Mouse (Mus musculus) gastrocnemius, postnatal 14 days (tissue): Measurements from ENCODE around the gene Sidt1. TPM values are rescaled to one million over a fixed set of nuclear protein-coding genes. Genes with fewer than 3 reads are reported as not detected.

Experiments
- DNase-seq: peaks from one replicate; pipeline ENCODE4 v3.0.0; 2021; ENCODE audit warnings: mixed read lengths
- intact Hi-C: fragments of 180-260 bp; cut with DNase I; formaldehyde crosslinking; loops from one replicate; pipeline ENCODE4 v1.15.1; 2025; ENCODE audit warnings: low total_unique reads
- total RNA-seq, 2 experiments: library from RNA; stranded (reverse); gene quantifications; 2 replicates each; pipeline ENCODE4 v1.2.3; 2021

Gene Sidt1
- total RNA-seq, 2 experiments from 2014 or later, result 0.07 to 0.35 TPM

DNA sequence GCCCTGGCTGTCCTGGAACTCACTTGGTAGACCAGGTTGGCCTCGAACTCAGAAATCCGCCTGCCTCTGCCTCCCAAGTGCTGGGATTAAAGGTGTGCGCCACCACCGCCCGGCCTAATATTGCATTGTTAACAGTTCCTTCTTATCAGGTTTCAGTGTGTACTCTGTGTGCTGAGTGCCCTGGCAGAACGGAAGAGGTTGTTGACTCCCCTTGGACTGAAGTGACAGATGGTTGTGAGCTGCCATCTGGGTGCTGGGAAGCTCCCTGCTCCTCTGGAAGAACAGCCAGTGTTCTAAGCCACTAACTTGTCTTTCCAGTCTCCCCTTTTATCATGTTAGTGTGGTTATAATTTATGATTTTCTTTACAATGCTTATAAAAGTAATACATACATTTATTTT, 128.7 kb downstream of the Sidt1 start:
- DNase-seq, result no peak
- intact Hi-C loops, result no loop called here

DNA sequence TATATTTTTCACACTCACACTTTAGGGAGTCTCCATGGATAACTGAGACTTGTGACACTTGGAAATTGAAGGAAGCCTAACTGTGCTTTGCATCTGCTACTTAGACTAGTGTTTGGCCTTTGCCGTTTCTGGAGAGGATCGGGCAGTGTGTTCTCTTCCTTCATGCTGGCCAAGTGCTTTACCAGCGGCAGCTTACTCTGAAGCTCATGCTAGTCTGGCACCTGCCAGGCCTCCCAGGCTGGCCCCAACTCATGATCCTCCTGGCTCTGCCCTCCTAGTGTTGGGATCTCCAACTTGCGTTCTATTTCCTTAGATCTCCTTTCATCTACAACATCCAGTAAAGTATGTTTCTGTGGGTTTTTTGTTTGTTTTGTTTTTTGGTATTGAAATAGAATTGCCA, 132.8 kb downstream of the Sidt1 start:
- intact Hi-C loops, result no loop called here
- no peak for DNase-seq

DNA sequence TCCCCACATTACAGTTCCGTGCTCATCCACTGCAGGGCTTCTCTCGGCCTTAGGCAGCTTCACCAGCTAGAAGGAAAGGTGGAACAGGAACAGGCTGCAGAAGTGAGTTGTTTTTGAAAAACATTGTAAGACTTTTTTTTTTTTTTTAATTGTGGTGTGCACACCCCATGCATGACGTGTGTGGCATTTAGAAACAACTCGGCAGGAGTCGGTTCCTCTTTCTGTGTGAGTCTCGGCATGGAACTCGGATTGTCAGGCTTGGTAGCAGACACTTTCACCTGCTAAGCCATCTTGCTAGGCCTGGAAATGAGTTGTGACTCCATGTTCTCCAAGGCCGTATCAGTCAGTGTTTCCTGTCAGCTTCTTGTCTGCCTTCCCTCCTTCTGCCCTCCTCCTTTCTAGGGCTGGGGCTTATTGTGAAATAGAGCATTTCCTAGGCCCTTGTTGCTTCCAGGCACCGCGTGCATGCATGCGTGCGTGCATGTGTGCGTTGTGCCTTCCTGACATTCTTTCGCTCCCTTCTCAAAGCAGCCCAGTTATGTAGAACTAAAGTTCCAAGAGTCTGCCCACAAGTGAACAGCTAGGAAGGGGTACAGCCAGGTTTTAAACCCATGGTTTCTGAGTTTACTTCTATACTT, 133.8 kb downstream of the Sidt1 start:
- DNase-seq, result no peak
- intact Hi-C loops, result no loop called here

DNA sequence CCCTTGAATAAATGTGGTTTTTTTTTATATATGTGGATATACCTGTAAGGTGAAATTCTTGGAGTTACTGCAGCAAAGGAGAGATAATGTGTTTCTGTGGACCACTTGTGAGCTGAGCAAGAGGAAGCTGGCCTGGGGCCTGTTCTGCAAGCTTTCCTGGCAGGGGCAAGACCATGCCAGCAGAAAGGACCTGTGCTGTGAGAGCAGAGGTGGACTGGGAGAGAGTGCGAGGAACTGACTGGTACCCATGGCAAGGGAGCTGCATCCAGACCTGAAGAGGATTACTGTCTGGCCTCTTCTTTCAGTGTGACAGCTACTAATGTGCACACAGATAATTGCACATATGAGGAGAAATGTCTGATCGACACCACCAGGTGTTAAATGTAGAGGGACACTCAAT, 142.0 kb downstream of the Sidt1 start:
- intact Hi-C loops, result no loop called here
- no peak for DNase-seq

Other genes starting within 250 kb of the Sidt1 start
- gene Atp6v1a, start 193.5 kb downstream of the Sidt1 start, total RNA-seq, result 10 to 100 TPM; 27.0 to 31.6 TPM
- gene Naa50, start 193.4 kb downstream of the Sidt1 start, total RNA-seq, result 100 to 1,000 TPM; 175 to 187 TPM
- 10 to 100 TPM; 27.7 to 34.3 TPM for gene Usf3, start 159.9 kb downstream of the Sidt1 start, total RNA-seq
- gene Spice1, start 13.9 kb upstream of the Sidt1 start, total RNA-seq, result 1 to 10 TPM; 4.8 to 6.2 TPM
- under 1 TPM; 0.10 to 0.24 TPM for gene Cfap44, start 61.6 kb upstream of the Sidt1 start, total RNA-seq
- 10 to 100 TPM in 1 of 2 experiments, 1 to 10 TPM in 1; 9.4 to 10.7 TPM for gene Boc, start 225.7 kb upstream of the Sidt1 start, total RNA-seq